Mouse (Mus musculus): ENCODE data around the gene Ddx58. TPM values are rescaled to one million over a fixed set of nuclear protein-coding genes. Genes with fewer than 3 reads are reported as not detected.

Gene Ddx58
- 1 to 10 TPM; 8.1 to 9.1 TPM for total RNA-seq (2021)
- long read RNA-seq, experiment 1, partial matches to known transcripts: 1 of 8 reads
- long read RNA-seq, experiment 1, other reads (novel, unspliced or antisense): 3 of 8 reads
- long read RNA-seq, experiment 2, partial matches to known transcripts: 0 of 3 reads
- long read RNA-seq, experiment 2, other reads (novel, unspliced or antisense): 1 of 3 reads

DNA sequence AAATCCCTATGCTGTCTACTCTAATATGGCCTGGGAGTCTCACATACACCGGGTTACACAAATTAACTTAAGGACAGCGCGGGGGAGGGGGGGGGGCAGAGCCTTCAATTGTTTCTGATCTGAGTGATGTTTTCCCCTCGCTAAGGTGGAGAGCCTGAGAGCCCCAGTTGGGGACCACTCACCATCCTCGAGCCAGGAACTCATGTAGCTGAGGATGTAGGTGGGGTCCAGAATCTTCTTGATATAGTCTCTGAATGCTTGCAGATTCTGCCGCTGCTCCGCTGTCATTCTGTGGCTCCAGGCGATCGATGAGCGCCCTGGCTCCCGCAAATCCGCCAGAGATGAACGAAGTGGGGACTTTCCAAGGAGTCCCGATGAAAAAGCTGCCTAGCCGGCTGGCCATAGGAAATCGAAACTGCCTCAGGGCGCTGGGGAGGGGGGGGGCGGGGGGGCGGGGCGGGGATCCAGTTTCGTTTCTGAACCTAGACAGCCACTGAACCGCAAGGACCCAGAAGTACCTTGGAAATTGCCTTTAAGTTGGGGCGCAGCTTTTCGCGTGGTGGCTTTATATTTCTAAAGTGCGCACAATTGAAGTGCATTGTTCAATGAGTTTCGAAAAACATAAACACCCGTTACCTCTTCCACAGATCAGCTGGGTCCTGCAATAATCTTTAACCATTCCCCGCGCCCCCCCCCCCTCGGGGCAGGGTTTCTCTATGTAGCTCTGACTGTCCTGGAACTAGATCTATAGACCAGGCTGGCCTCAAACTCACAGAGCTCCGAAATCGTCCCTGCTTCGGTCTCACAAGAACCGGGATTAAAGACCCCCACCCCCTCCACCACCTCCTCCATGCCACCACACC, at the start of gene Ddx58:
Gene Ddx58, minus strand, starts transcription at position 420 of the 863 bp plus-strand sequence.
- intact Hi-C loops (cut with DNase I): loop anchor here (5.0 kb wide), 1 partner anchor 38 kb away; the partner anchor contains the start of gene Ndufb6
- peak; percentile 33 to 46 for DNase-seq

DNA sequence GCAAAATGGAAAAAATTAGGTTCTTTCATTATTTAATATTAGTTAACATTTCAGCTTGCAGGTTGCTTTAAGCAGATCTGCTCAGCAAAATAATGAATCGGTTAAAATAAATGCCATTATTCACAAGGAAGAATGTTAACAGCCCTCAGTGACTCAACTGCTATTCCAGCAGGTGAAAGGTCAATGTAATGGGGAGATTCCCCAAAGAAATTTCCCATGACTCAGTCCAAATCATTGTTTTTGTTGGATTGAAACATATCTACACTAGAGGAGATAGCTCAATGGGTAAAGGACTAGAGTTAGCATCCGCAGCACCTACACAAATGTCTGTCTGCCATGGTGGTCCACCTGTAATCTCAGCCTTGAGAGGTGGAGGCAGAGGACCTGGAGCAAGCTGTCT, 49.4 kb upstream of the Ddx58 start:
- intact Hi-C loops (cut with DNase I): loop anchor here (5.0 kb wide), 1 partner anchor 72 kb away; no protein-coding TSS in a partner anchor
- DNase-seq: no peak

GRCm38 (mm10) chr4:40287415-40287814, 47.8 kb upstream of the Ddx58 start:
- intact Hi-C loops (cut with DNase I): loop anchor here (2.0 to 5.0 kb wide), 2 partner anchors 70 to 105 kb away; no protein-coding TSS in a partner anchor

DNA sequence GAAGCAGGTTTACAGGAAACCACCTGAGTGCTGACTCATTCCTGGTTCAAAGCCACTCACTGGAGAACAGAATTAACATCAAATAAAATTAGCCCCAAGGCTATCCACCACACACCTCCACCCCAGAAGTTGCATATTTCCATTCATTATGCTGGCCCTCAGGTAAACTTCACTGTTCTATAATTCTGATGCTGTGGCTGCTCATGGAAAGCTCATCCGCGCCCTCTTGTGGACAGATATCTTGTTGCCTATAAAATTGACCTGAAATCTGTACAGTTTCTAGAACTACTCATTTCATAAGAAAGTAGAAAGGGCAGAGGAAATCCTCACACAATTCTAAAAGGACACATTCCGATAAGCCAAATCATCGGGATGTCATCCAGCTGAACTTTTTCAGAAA, 46.0 kb upstream of the Ddx58 start:
- intact Hi-C loops (cut with DNase I): loop anchor here (2.0 to 5.0 kb wide), 2 partner anchors 68 to 151 kb away; no protein-coding TSS in a partner anchor
- DNase-seq: peak; percentile 64 to 79

More at GRCm38 (mm10) chr4:40287415-40287814, 47.8 kb upstream of the Ddx58 start:
- DNase-seq: no peak

- peak; percentile 96 to 99 for DNase-seq
- intact Hi-C loops (cut with DNase I): loop anchor here (5.0 kb wide), 1 partner anchor 37 kb away; no protein-coding TSS in a partner anchor
Measured at GRCm38 (mm10) chr4:40279276-40279900, 39.8 kb upstream of the Ddx58 start, which contains the start of gene Ndufb6. Gene Ndufb6, minus strand, starts transcription at chr4:40279421.

DNA sequence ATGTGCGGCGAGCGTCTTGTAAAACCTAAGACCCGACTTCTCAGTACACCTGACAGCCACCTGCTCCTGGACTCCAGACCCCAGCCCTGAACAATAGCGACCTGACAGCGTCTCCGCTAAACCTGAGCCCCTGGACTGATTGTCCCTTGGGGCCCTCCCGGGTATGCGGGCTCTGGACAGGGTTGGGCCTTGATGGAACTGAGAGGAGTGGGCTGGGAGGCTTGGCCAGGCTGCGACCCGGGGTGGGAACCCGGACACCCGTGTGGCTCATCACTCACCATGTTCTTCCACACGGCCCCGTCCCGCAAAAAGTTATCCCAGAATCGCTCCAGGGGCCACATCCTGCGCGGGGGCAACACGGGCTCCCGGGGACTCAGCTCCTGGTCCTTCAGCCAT, 39.2 kb upstream of the Ddx58 start:
- intact Hi-C loops (cut with DNase I): loop anchor here (5.0 kb wide), 1 partner anchor 37 kb away; no protein-coding TSS in a partner anchor
- DNase-seq: no peak

- peak; percentile 93 to 96 for DNase-seq
- intact Hi-C loops (cut with DNase I): loop anchor here (5.0 kb wide), 1 partner anchor 37 kb away; no protein-coding TSS in a partner anchor
Measured at GRCm38 (mm10) chr4:40269430-40270032, 29.9 kb upstream of the Ddx58 start, which contains the start of the genes Smim27 and Topors. Gene Smim27, plus strand, starts transcription at chr4:40269579. Gene Topors, minus strand, starts transcription at chr4:40269850.

GRCm38 (mm10) chr4:40268835-40269234, 29.2 kb upstream of the Ddx58 start:
- intact Hi-C loops (cut with DNase I): loop anchor here (5.0 kb wide), 1 partner anchor 37 kb away; no protein-coding TSS in a partner anchor
- DNase-seq: no peak

DNA sequence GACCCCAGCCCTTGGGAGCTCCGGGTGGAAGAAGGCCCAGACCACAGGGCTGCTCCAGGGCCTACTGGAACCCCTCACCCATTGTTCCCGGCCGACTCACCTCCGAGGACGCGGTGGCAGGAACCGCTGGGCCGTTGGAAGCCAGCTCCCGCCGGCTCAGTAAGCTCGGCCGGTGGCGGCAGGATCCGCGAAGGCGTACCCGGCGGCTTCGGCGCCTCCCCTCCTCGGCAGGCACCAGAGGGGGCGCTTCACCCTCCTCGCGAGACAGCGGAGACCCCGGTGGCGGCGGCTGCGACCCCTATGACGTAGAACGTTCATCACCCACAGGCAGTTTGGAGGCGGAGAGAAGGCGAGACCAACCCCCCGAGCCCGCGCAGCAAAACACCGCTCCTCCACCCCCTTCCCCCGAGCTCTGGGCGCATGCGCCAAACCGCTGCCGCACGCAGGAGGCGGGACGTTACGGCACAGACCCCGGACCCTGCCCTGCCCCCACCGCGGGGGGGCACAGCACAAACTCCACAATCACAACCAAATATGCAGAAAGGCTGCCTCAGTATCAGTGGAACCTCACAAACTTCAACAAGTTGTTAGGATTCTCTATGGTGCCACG, 28.7 kb upstream of the Ddx58 start:
- intact Hi-C loops (cut with DNase I): loop anchor here (5.0 kb wide), 1 partner anchor 36 kb away; no protein-coding TSS in a partner anchor

GRCm38 (mm10) chr4:40267681-40268080, 28.1 kb upstream of the Ddx58 start:
- intact Hi-C loops (cut with DNase I): loop anchor here (5.0 kb wide), 1 partner anchor 35 kb away; no protein-coding TSS in a partner anchor

More for the DNA sequence above, 28.7 kb upstream of the Ddx58 start:
- DNase-seq: peak; percentile 94

DNA sequence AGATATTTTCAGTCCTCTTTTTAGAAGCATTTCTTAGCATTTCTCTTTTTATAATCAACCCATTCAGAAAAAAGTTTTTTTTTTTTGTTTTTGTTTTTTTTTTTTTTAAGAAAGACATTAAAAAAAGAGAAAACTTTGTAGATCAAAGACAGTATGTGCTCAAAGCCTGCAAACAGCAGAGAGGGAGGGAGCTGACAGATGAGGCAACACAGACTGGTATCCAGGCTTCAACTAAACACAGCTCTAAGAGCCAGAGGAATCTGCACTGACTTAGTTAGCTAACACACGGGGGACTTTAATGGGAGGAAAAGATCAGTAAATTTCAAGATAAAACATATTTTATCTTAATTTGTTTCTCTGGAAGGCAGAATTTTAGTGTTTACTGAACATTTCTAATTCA, 24.7 kb upstream of the Ddx58 start:
- intact Hi-C loops (cut with DNase I): no loop called here
- no peak for DNase-seq

More at GRCm38 (mm10) chr4:40267681-40268080, 28.1 kb upstream of the Ddx58 start:
- no peak for DNase-seq

DNA sequence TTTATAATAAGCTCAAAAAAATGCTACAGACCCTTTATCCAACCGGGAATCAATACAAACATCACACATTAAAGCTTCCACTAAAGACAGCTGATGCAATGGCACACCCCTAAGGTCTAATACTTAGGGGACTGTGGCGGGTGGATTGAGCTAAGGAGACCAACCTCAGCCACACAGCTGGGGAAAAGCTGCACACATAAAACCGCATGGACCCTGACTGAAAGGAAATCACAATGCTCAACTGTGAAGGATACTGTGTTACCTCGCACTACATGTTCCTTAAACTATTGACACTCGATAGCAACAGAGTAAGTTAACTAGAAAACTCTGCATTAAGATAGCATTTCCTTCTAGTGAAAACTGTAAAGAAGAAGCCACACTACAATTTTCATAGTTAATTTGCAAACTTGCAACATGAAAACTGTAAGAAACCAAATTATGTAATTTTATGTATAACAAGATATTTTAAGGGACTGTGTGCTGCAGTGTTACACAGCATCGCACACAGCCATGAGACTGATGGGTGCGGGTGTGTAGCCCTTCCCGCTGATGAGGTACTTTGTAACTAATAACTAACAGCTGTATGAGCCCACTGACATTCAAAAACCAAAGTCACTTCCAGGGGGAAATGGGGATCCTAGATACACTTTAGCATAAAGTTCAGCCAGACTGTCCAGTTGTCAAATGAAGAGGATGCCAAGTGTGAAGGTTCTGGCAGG, 14.9 kb upstream of the Ddx58 start:
- intact Hi-C loops (cut with DNase I): no loop called here
- no peak for DNase-seq

DNA sequence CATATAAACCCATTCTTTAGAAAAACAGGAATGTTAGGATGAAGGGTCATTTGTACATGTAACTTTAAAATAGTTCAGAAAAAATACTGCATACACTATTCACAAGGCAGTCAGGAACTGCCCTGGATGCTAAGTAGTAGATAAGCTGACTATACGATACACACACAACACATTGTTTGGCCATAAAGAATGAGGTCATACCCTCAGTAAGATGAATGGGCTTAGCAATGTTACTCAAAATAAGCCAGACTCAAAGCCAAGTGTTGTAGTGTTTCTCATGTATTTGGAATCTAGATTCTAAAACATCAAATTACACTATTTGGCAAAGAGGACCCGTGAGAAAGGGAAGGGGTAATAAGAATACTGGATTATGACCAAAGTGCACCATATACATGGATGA, 14.1 kb upstream of the Ddx58 start:
- no peak for DNase-seq
- intact Hi-C loops (cut with DNase I): no loop called here

GRCm38 (mm10) chr4:40250984-40251383, 11.4 kb upstream of the Ddx58 start:
- DNase-seq: no peak
- intact Hi-C loops (cut with DNase I): no loop called here

DNA sequence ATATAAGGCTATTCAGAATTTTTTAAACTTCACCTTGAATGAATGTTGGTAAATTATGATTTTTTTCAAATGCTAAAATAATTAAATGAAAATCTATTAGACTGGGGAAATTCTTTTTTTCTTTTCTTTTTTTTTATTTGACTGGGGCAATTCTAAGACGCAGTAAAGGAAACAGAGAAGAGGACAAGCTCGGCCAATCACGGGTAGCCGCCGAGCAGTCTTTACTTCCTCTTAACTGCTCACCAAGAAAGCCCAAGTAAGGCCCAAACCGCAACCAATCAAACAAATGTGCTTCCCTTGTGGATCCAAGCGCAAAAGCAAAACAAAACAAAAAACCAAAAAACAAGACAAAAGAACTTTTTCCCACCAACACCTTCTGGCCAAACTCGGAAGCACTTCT, 4.4 kb upstream of the Ddx58 start:
- intact Hi-C loops (cut with DNase I): loop anchor here (5.0 kb wide), 1 partner anchor 33 kb away; the partner anchor contains the start of gene Ndufb6
- no peak for DNase-seq

GRCm38 (mm10) chr4:40243006-40243405, 3.4 kb upstream of the Ddx58 start:
- intact Hi-C loops (cut with DNase I): loop anchor here (5.0 kb wide), 1 partner anchor 34 kb away; the partner anchor contains the start of gene Ndufb6
- no peak for DNase-seq

DNA sequence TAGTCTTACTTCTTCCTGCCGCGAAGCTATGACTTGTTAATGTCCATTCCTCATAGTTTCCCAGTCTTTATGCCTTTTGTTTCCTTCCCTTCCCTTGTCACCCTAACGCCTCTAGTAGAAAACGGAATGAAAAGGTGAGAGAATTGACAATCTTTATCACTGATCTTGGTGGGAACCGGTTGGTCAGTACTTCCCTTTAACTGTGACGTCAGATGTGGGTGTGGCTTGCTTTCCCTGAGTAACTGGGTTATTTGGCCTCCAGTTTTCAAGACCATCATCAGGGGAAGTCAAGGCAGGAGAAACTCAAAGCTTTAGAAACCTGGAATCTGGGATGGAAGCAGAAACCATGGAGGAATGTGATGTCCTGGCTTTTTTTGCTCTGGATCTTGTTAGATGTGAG, 2.3 kb upstream of the Ddx58 start:
- intact Hi-C loops (cut with DNase I): loop anchor here (5.0 kb wide), 1 partner anchor 35 kb away; the partner anchor contains the start of gene Ndufb6
- no peak for DNase-seq

DNA sequence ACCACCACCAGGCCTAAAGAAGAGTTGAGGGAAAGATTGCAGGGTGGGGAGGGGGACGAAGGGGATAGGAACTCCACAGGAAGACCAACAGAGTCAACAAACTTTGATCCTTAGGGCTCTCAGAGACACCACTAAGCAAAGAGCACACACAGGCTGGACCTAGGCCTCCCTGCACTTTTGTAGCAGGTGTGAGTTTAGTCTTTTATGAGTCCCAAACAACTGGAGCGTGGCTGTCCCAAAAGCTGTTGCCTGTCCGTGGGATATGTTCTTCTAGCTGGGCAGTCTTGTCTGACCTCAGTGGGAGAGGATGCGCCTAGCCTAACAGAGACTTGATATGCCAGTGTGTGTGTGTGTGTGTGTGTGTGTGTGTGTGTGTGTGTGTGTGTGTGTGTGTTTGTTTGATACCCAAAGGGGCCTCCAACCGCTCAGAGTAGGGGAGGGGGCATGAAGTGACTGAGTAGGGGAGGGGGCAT, 680 bp upstream of the Ddx58 start:
- intact Hi-C loops (cut with DNase I): loop anchor here (5.0 kb wide), 1 partner anchor 37 kb away; the partner anchor contains the start of gene Ndufb6
- DNase-seq: no peak

Data from heart, postnatal 14 days (tissue).